ENCODE assay signal across 13 mouse cellular contexts in the genomic region with DNA sequence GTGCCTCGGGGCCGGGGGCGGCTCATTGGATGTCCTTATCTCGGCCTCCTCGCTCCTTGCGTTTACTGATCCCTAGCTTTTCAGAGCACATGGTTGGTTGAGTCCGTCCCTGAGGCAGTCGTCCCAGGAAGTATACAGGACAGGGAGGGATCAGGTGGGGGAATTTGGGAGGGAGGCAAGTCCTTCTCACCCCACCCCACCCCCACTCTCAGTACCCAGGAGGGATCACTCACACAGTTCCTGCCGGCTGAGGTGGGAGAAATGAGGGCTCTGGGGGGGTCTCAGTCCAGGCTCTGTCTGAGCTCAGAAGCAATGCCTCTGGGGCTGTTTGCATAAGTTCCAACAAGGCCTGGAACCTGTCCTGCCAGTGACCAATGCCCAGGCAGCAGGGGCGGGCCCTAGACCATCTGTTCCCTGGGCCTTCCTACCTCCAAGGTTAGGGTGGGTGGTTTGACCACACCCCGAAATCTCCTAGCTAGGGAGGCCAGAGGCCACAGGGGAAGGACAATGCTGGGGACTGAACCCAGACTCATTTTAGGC. TPM values are rescaled to one million over a fixed set of nuclear protein-coding genes. Genes with fewer than 3 reads are reported as not detected.
DNase-seq lines count a peak whose midpoint lies in the region; ATAC-seq lines count a peak whose summit lies in the region.
"Had no signal": no experiment of that assay in that cellular context is flagged by ENCODE, and none has a peak within 500 bp of the region (broad histone marks: within the 10 kb centered on the region; RNA-seq: fewer than 3 reads in every experiment).

No protein-coding gene starts in this region.

- H3K4me3 ChIP-seq in limb, embryonic 12.5 days (replicated peaks), result no peak overlapping the region
- no peak overlapping the region for H3K4me3 ChIP-seq in limb, embryonic 10.5 days
- H3K4me3 ChIP-seq in embryonic facial prominence, embryonic 10.5 days, result no peak overlapping the region
- H3K4me3 ChIP-seq in liver, embryonic 16.5 days (ENCODE audit: low read depth, low read length), result peak overlapping the region; percentile 10; the same call in 1 of the 2 replicates
- H3K4me3 ChIP-seq in midbrain, embryonic 15.5 days, result no peak overlapping the region
- H3K4me3 ChIP-seq: erythroblast, embryonic 14.5 days; hindbrain, embryonic 13.5 days had no signal

- H3K27ac ChIP-seq in limb, embryonic 12.5 days, result no peak overlapping the region
- H3K27ac ChIP-seq in limb, embryonic 10.5 days, result no peak overlapping the region
- H3K27ac ChIP-seq in embryonic facial prominence, embryonic 10.5 days (replicated peaks), result no peak overlapping the region; the same call in 1 of the 2 replicates
- no peak overlapping the region for H3K27ac ChIP-seq in liver, embryonic 16.5 days (ENCODE audit: low read length)
- no peak overlapping the region for H3K27ac ChIP-seq in midbrain, embryonic 15.5 days
- H3K27ac ChIP-seq: hindbrain, embryonic 13.5 days had no signal

- H3K9ac ChIP-seq in limb, embryonic 12.5 days (replicated peaks), result no peak overlapping the region
- no peak overlapping the region for H3K9ac ChIP-seq in liver, embryonic 16.5 days (ENCODE audit: low read depth, low read length)
- H3K9ac ChIP-seq in midbrain, embryonic 15.5 days, result no peak overlapping the region
- H3K9ac ChIP-seq: hindbrain, embryonic 13.5 days had no signal

- no peak for DNase-seq in limb, embryonic 10.5 days (ENCODE audit: low spot score)
- DNase-seq in embryonic facial prominence, embryonic 10.5 days (ENCODE audit: low spot score), result peak; percentile 16
- DNase-seq in kidney, adult 9 months, result peak; percentile 87
- no peak for DNase-seq in cerebellum, adult 11-12 months
- no peak for DNase-seq in gastrocnemius, postnatal 4 days (ENCODE audit: low spot score in 2 of 2)
- DNase-seq: adrenal gland, postnatal 25 days; cerebellum, adult 9-11 months; lung, postnatal 10 days had no signal

- H3K4me2 ChIP-seq in limb, embryonic 12.5 days, result peak overlapping the region; percentile 13; the same call in 1 of the 2 replicates
- H3K4me2 ChIP-seq in liver, embryonic 16.5 days (ENCODE audit: low read depth, low read length), result no peak overlapping the region
- no peak overlapping the region for H3K4me2 ChIP-seq in midbrain, embryonic 15.5 days
- H3K4me2 ChIP-seq: hindbrain, embryonic 13.5 days had no signal

- WGBS in limb, embryonic 12.5 days, result 13% methylated on average over 11 of the region's 11 CpGs
- 8% methylated on average over 11 of the region's 11 CpGs for WGBS in limb, embryonic 10.5 days
- 21% methylated on average over 11 of the region's 11 CpGs for WGBS in embryonic facial prominence, embryonic 10.5 days
- WGBS in liver, embryonic 16.5 days (ENCODE audit: insufficient replicate concordance), result 54% methylated on average over 11 of the region's 11 CpGs
- 18% methylated on average over 11 of the region's 11 CpGs for WGBS in midbrain, embryonic 15.5 days

- H3K36me3 ChIP-seq in limb, embryonic 12.5 days, result no peaks in the 10 kb centered on the region
- H3K36me3 ChIP-seq in limb, embryonic 10.5 days, result no peaks in the 10 kb centered on the region
- H3K36me3 ChIP-seq in embryonic facial prominence, embryonic 10.5 days (replicated peaks), result 0 out of 2 replicates have a peak, but pooled peaks cover 3% of the 10 kb centered on the region
- no peaks in the 10 kb centered on the region for H3K36me3 ChIP-seq in liver, embryonic 16.5 days (ENCODE audit: control insufficient read depth, insufficient read depth)
- no peaks in the 10 kb centered on the region for H3K36me3 ChIP-seq in midbrain, embryonic 15.5 days (replicated peaks)
- H3K36me3 ChIP-seq: hindbrain, embryonic 13.5 days had no signal

- H3K9me3 ChIP-seq in limb, embryonic 12.5 days, result peaks cover 8% of the 10 kb centered on the region
- no peaks in the 10 kb centered on the region for H3K9me3 ChIP-seq in limb, embryonic 10.5 days (replicated peaks)
- H3K9me3 ChIP-seq in embryonic facial prominence, embryonic 10.5 days, result peaks cover 9% of the 10 kb centered on the region; the same call in 1 of the 2 replicates
- H3K9me3 ChIP-seq in liver, embryonic 16.5 days (replicated peaks; ENCODE audit: control insufficient read depth, low read length), result no peaks in the 10 kb centered on the region
- H3K9me3 ChIP-seq in midbrain, embryonic 15.5 days, result no peaks in the 10 kb centered on the region
- H3K9me3 ChIP-seq: hindbrain, embryonic 13.5 days had no signal

- peaks cover 70% of the 10 kb centered on the region for H3K27me3 ChIP-seq in limb, embryonic 12.5 days
- peaks cover 73% of the 10 kb centered on the region for H3K27me3 ChIP-seq in limb, embryonic 10.5 days (ENCODE audit: low read depth, poor library complexity, severe bottlenecking)
- H3K27me3 ChIP-seq in embryonic facial prominence, embryonic 10.5 days (replicated peaks; ENCODE audit: low read depth, poor library complexity, severe bottlenecking), result peaks cover 66% of the 10 kb centered on the region
- peaks cover 19% of the 10 kb centered on the region for H3K27me3 ChIP-seq in liver, embryonic 16.5 days (ENCODE audit: control insufficient read depth, insufficient read depth, low read depth, low read length)
- peaks cover 33% of the 10 kb centered on the region for H3K27me3 ChIP-seq in midbrain, embryonic 15.5 days (replicated peaks)

- H3K4me1 ChIP-seq in limb, embryonic 12.5 days (replicated peaks), result peaks cover 27% of the 10 kb centered on the region
- H3K4me1 ChIP-seq in limb, embryonic 10.5 days, result peaks cover 32% of the 10 kb centered on the region
- peaks cover 46% of the 10 kb centered on the region for H3K4me1 ChIP-seq in embryonic facial prominence, embryonic 10.5 days
- peaks cover 5% of the 10 kb centered on the region; the same call in 1 of the 2 replicates for H3K4me1 ChIP-seq in liver, embryonic 16.5 days (ENCODE audit: control insufficient read depth, low read depth, low read length)
- H3K4me1 ChIP-seq in midbrain, embryonic 15.5 days, result peaks cover 20% of the 10 kb centered on the region

- no peak for ATAC-seq in limb, embryonic 12.5 days (ENCODE audit: insufficient number of reproducible peaks, insufficient read depth, low FRiP score, low TSS enrichment, low read depth)
- no peak for ATAC-seq in liver, embryonic 16.5 days (ENCODE audit: low read depth)
- ATAC-seq in midbrain, embryonic 15.5 days (replicated peaks), result no peak

RNA-seq across cellular contexts. Expression of a gene that starts 7.4 kb away (rescaled TPM):
- 4.8 and 7.1 TPM in 2 replicates for polyA plus RNA-seq in limb, embryonic 12.5 days (2016; fragmentation: Nextera tagmentation; extraction: Ambion mirVana)
- polyA plus RNA-seq in limb, embryonic 10.5 days (2016; fragmentation: Nextera tagmentation; extraction: Ambion mirVana), result 5.3 and 8.2 TPM in 2 replicates
- polyA plus RNA-seq in embryonic facial prominence, embryonic 10.5 days (2016; fragmentation: Nextera tagmentation; extraction: Ambion mirVana), result 5.3 and 5.8 TPM in 2 replicates
- polyA plus RNA-seq in liver, embryonic 16.5 days (2015; fragmentation: Nextera tagmentation; extraction: Ambion mirVana), result 2.2 and 3.8 TPM in 2 replicates
- polyA plus RNA-seq in midbrain, embryonic 15.5 days (2015; fragmentation: Nextera tagmentation; extraction: Ambion mirVana), result 3.9 and 4.6 TPM in 2 replicates
- total RNA-seq in gastrocnemius, postnatal 4 days (2021), result 10 to 100 TPM; 11.7 to 12.2 TPM

RNA-seq across cellular contexts. Expression of a gene that starts 56.4 kb away (rescaled TPM):
- polyA plus RNA-seq in limb, embryonic 12.5 days (2016; fragmentation: Nextera tagmentation; extraction: Ambion mirVana), result 7.8 and 9.1 TPM in 2 replicates
- polyA plus RNA-seq in limb, embryonic 10.5 days (2016; fragmentation: Nextera tagmentation; extraction: Ambion mirVana), result 7.6 and 8.2 TPM in 2 replicates
- 8.1 and 8.9 TPM in 2 replicates for polyA plus RNA-seq in embryonic facial prominence, embryonic 10.5 days (2016; fragmentation: Nextera tagmentation; extraction: Ambion mirVana)
- 3.8 and 4.1 TPM in 2 replicates for polyA plus RNA-seq in liver, embryonic 16.5 days (2015; fragmentation: Nextera tagmentation; extraction: Ambion mirVana)
- polyA plus RNA-seq in midbrain, embryonic 15.5 days (2015; fragmentation: Nextera tagmentation; extraction: Ambion mirVana), result 9.5 and 10.8 TPM in 2 replicates
- 10 to 100 TPM; 12.0 to 12.8 TPM for total RNA-seq in gastrocnemius, postnatal 4 days (2021)

Comparison
In these comparisons a context has a peak if more than half of its experiments do, and no peak if none do; other contexts are left out.
1. DNase-seq: peak in embryonic facial prominence, embryonic 10.5 days (single experiment) and kidney, adult 9 months (single experiment); none in limb, embryonic 10.5 days (single experiment), cerebellum, adult 11-12 months (single experiment) and gastrocnemius, postnatal 4 days (0 of 2).